ENCODE assay signal across 7 mouse cellular contexts in genomic region chr4:136876971-136877370, GRCm38 (mm10). TPM values are rescaled to one million over a fixed set of nuclear protein-coding genes. Genes with fewer than 3 reads are reported as not detected.
DNase-seq lines count a peak whose midpoint lies in the region; ATAC-seq lines count a peak whose summit lies in the region.

No protein-coding gene starts in this region.

- WGBS in neural tube, embryonic 15.5 days, result 21% methylated on average over 7 of the region's 7 CpGs
- WGBS in embryonic facial prominence, embryonic 14.5 days, result 20% methylated on average over 7 of the region's 7 CpGs
- WGBS in midbrain, embryonic 12.5 days, result 22% methylated on average over 7 of the region's 7 CpGs

- H3K4me2 ChIP-seq in neural tube, embryonic 15.5 days, result no peak overlapping the region
- no peak overlapping the region for H3K4me2 ChIP-seq in embryonic facial prominence, embryonic 14.5 days (ENCODE audit: low read depth, low read length)
- no peak overlapping the region for H3K4me2 ChIP-seq in midbrain, embryonic 12.5 days (replicated peaks)

- no peaks in the 10 kb centered on the region for H3K36me3 ChIP-seq in neural tube, embryonic 15.5 days
- no peaks in the 10 kb centered on the region for H3K36me3 ChIP-seq in embryonic facial prominence, embryonic 14.5 days (ENCODE audit: control insufficient read depth, insufficient read depth, low read length)
- no peaks in the 10 kb centered on the region for H3K36me3 ChIP-seq in midbrain, embryonic 12.5 days

- no peak overlapping the region for H3K4me3 ChIP-seq in neural tube, embryonic 15.5 days (replicated peaks)
- H3K4me3 ChIP-seq in embryonic facial prominence, embryonic 14.5 days (ENCODE audit: low read depth, low read length), result no peak overlapping the region
- H3K4me3 ChIP-seq in midbrain, embryonic 12.5 days, result no peak overlapping the region

- no peak for ATAC-seq in neural tube, embryonic 15.5 days (ENCODE audit: low FRiP score)
- no peak for ATAC-seq in embryonic facial prominence, embryonic 14.5 days (ENCODE audit: low read depth)
- peak; percentile 56; the same call in 1 of the 2 replicates for ATAC-seq in midbrain, embryonic 12.5 days (ENCODE audit: low FRiP score, low read depth)

- no peaks in the 10 kb centered on the region for H3K9me3 ChIP-seq in neural tube, embryonic 15.5 days (replicated peaks)
- H3K9me3 ChIP-seq in embryonic facial prominence, embryonic 14.5 days (ENCODE audit: control insufficient read depth, low read length), result no peaks in the 10 kb centered on the region
- no peaks in the 10 kb centered on the region for H3K9me3 ChIP-seq in midbrain, embryonic 12.5 days

- DNase-seq in neural tube, embryonic 10.5 days (ENCODE audit: extremely low spot score, low spot score), result peak; percentile 57
- DNase-seq in adrenal gland, postnatal 36 days, result peak; percentile 52 to 70
- DNase-seq in embryonic facial prominence, embryonic 14.5 days (ENCODE audit: low spot score), result peak; percentile 57
- peak; percentile 23 to 41 for DNase-seq in kidney, adult 8-10 months
- DNase-seq in thymus, postnatal 10 days (ENCODE audit: low spot score in 2 of 2), result peak; percentile 36 to 77

- H3K27ac ChIP-seq in neural tube, embryonic 15.5 days (replicated peaks), result no peak overlapping the region
- no peak overlapping the region for H3K27ac ChIP-seq in embryonic facial prominence, embryonic 14.5 days (replicated peaks; ENCODE audit: low read depth, low read length)
- no peak overlapping the region for H3K27ac ChIP-seq in midbrain, embryonic 12.5 days (replicated peaks)

- H3K9ac ChIP-seq in neural tube, embryonic 15.5 days (replicated peaks), result no peak overlapping the region
- H3K9ac ChIP-seq in embryonic facial prominence, embryonic 14.5 days (ENCODE audit: low read depth, low read length), result no peak overlapping the region
- no peak overlapping the region for H3K9ac ChIP-seq in midbrain, embryonic 12.5 days (replicated peaks)

- no peaks in the 10 kb centered on the region for H3K27me3 ChIP-seq in neural tube, embryonic 15.5 days (replicated peaks)
- H3K27me3 ChIP-seq in embryonic facial prominence, embryonic 14.5 days (replicated peaks; ENCODE audit: control insufficient read depth, insufficient read depth, low read length), result no peaks in the 10 kb centered on the region
- H3K27me3 ChIP-seq in midbrain, embryonic 12.5 days, result peaks cover 3% of the 10 kb centered on the region; the same call in 1 of the 2 replicates

- no peaks in the 10 kb centered on the region for H3K4me1 ChIP-seq in neural tube, embryonic 15.5 days
- no peaks in the 10 kb centered on the region for H3K4me1 ChIP-seq in embryonic facial prominence, embryonic 14.5 days (ENCODE audit: control insufficient read depth, insufficient read depth, low read length)
- H3K4me1 ChIP-seq in midbrain, embryonic 12.5 days, result no peaks in the 10 kb centered on the region

RNA-seq across cellular contexts. Expression of gene C1qb, which starts 9.0 kb away (rescaled TPM):
- 62.0 and 62.4 TPM in 2 replicates for polyA plus RNA-seq in neural tube, embryonic 15.5 days (2015; fragmentation: Nextera tagmentation; extraction: Ambion mirVana)
- 10 to 100 TPM; 43.5 to 77.2 TPM for total RNA-seq in adrenal gland, postnatal 36 days (2021)
- 85.2 and 99.6 TPM in 2 replicates for polyA plus RNA-seq in embryonic facial prominence, embryonic 14.5 days (2014; fragmentation: Nextera tagmentation; extraction: Ambion mirVana)
- polyA plus RNA-seq in midbrain, embryonic 12.5 days (2016; fragmentation: Nextera tagmentation; extraction: Ambion mirVana), result 30.2 and 38.4 TPM in 2 replicates

RNA-seq across cellular contexts. Expression of gene C1qc, which starts 15.9 kb away (rescaled TPM):
- 28.4 and 29.0 TPM in 2 replicates for polyA plus RNA-seq in neural tube, embryonic 15.5 days (2015; fragmentation: Nextera tagmentation; extraction: Ambion mirVana)
- total RNA-seq in adrenal gland, postnatal 36 days (2021), result 10 to 100 TPM; 30.6 to 58.1 TPM
- polyA plus RNA-seq in embryonic facial prominence, embryonic 14.5 days (2014; fragmentation: Nextera tagmentation; extraction: Ambion mirVana), result 46.2 and 47.9 TPM in 2 replicates
- 17.3 and 23.9 TPM in 2 replicates for polyA plus RNA-seq in midbrain, embryonic 12.5 days (2016; fragmentation: Nextera tagmentation; extraction: Ambion mirVana)

RNA-seq across cellular contexts. Expression of gene C1qa, which starts 21.6 kb away (rescaled TPM):
- polyA plus RNA-seq in neural tube, embryonic 15.5 days (2015; fragmentation: Nextera tagmentation; extraction: Ambion mirVana), result 33.7 and 40.5 TPM in 2 replicates
- 10 to 100 TPM; 44.1 to 72.9 TPM for total RNA-seq in adrenal gland, postnatal 36 days (2021)
- 46.6 and 49.2 TPM in 2 replicates for polyA plus RNA-seq in embryonic facial prominence, embryonic 14.5 days (2014; fragmentation: Nextera tagmentation; extraction: Ambion mirVana)
- polyA plus RNA-seq in midbrain, embryonic 12.5 days (2016; fragmentation: Nextera tagmentation; extraction: Ambion mirVana), result 16.3 and 17.0 TPM in 2 replicates

RNA-seq across cellular contexts. Expression of gene Ephb2, which starts 41.2 kb away (rescaled TPM):
- polyA plus RNA-seq in neural tube, embryonic 15.5 days (2015; fragmentation: Nextera tagmentation; extraction: Ambion mirVana), result 13.7 and 21.3 TPM in 2 replicates
- 10 to 100 TPM; 18.7 to 19.8 TPM for total RNA-seq in adrenal gland, postnatal 36 days (2021)
- polyA plus RNA-seq in embryonic facial prominence, embryonic 14.5 days (2014; fragmentation: Nextera tagmentation; extraction: Ambion mirVana), result 14.8 and 14.9 TPM in 2 replicates
- polyA plus RNA-seq in midbrain, embryonic 12.5 days (2016; fragmentation: Nextera tagmentation; extraction: Ambion mirVana), result 39.8 and 40.0 TPM in 2 replicates
